Mouse (Mus musculus): Measurements from ENCODE around the gene Fam126a. TPM values are rescaled to one million over a fixed set of nuclear protein-coding genes. Genes with fewer than 3 reads are reported as not detected.
A peak's percentile ranks its signal among the peaks of the same experiment; 100 is the strongest.

The Fam126a gene
- polyA plus RNA-seq, 1 experiment from 2014 or later, result 16.1 TPM

GRCm38 (mm10) chr5:24053245-24054190, 23.0 kb upstream of the Fam126a start:
- H3K36me3 ChIP-seq, result no peaks in the 10 kb centered on the region
- H3K27me3 ChIP-seq (replicated peaks), result 0 out of 2 replicates have a peak, but pooled peaks cover 3% of the 10 kb centered on the region
- no peak overlapping the region for H3K4me2 ChIP-seq (replicated peaks)
- no peak overlapping the region for H3K27ac ChIP-seq
- no peak overlapping the region for H3K9ac ChIP-seq
- H3K4me3 ChIP-seq (replicated peaks), result no peak overlapping the region
- no peaks in the 10 kb centered on the region for H3K9me3 ChIP-seq
- 42% methylated on average over 9 of the region's 9 CpGs for WGBS
- no peak for ATAC-seq
- peaks cover 3% of the 10 kb centered on the region; the same call in 1 of the 2 replicates for H3K4me1 ChIP-seq (replicated peaks)

GRCm38 (mm10) chr5:24051755-24052675, 21.5 kb upstream of the Fam126a start:
- Histone ChIP-seq H3K4me2 (replicated peaks) (no peak overlapping the region), H3K4me3 (replicated peaks) (no peak overlapping the region), H3K4me1 (replicated peaks) (peaks cover 3% of the 10 kb centered on the region; the same call in 1 of the 2 replicates), H3K36me3 (no peaks in the 10 kb centered on the region), H3K9me3 (no peaks in the 10 kb centered on the region), H3K9ac (no peak overlapping the region), H3K27me3 (replicated peaks) (0 out of 2 replicates have a peak, but pooled peaks cover 3% of the 10 kb centered on the region), H3K27ac (no peak overlapping the region)
- WGBS, result 54% methylated on average over 16 of the region's 16 CpGs
- no peak for ATAC-seq

GRCm38 (mm10) chr5:24047821-24048220, 17.3 kb upstream of the Fam126a start:
- H3K27ac ChIP-seq, result no peak overlapping the region
- no peaks in the 10 kb centered on the region for H3K36me3 ChIP-seq
- H3K4me1 ChIP-seq (replicated peaks), result no peaks in the 10 kb centered on the region
- 45% methylated on average over 1 of the region's 1 CpGs for WGBS
- no peak overlapping the region for H3K4me3 ChIP-seq (replicated peaks)
- no peak overlapping the region for H3K4me2 ChIP-seq (replicated peaks)
- no peaks in the 10 kb centered on the region for H3K9me3 ChIP-seq
- H3K9ac ChIP-seq, result no peak overlapping the region
- no peak for ATAC-seq
- 0 out of 2 replicates have a peak, but pooled peaks cover 3% of the 10 kb centered on the region for H3K27me3 ChIP-seq (replicated peaks)

- Histone ChIP-seq H3K36me3 (no peaks in the 10 kb centered on the region), H3K9me3 (no peaks in the 10 kb centered on the region), H3K4me1 (replicated peaks) (no peaks in the 10 kb centered on the region), H3K4me3 (replicated peaks) (no peak overlapping the region), H3K27ac (no peak overlapping the region), H3K9ac (no peak overlapping the region), H3K27me3 (replicated peaks) (0 out of 2 replicates have a peak, but pooled peaks cover 3% of the 10 kb centered on the region), H3K4me2 (replicated peaks) (no peak overlapping the region)
- ATAC-seq, result no peak
- 79% methylated on average over 7 of the region's 7 CpGs for WGBS
These were observed 16.5 kb upstream of the Fam126a start for GRCm38 (mm10) chr5:24047001-24047400.

GRCm38 (mm10) chr5:24045998-24046631, 15.6 kb upstream of the Fam126a start:
- H3K4me2 ChIP-seq (replicated peaks), result peak overlapping the region; percentile 9; the same call in 1 of the 2 replicates
- 0 out of 2 replicates have a peak, but pooled peaks cover 3% of the 10 kb centered on the region for H3K27me3 ChIP-seq (replicated peaks)
- H3K4me1 ChIP-seq (replicated peaks), result no peaks in the 10 kb centered on the region
- no peak overlapping the region for H3K4me3 ChIP-seq (replicated peaks)
- H3K27ac ChIP-seq, result no peak overlapping the region
- no peaks in the 10 kb centered on the region for H3K9me3 ChIP-seq
- H3K9ac ChIP-seq, result no peak overlapping the region
- 43% methylated on average over 4 of the region's 4 CpGs for WGBS
- ATAC-seq, result 0 out of 2 replicates have a peak, but pooled peaks have one; percentile 31
- no peaks in the 10 kb centered on the region for H3K36me3 ChIP-seq

GRCm38 (mm10) chr5:24044387-24044786, 13.9 kb upstream of the Fam126a start:
- Histone ChIP-seq H3K9ac (no peak overlapping the region), H3K4me1 (replicated peaks) (no peaks in the 10 kb centered on the region), H3K27me3 (replicated peaks) (0 out of 2 replicates have a peak, but pooled peaks cover 1% of the 10 kb centered on the region), H3K9me3 (no peaks in the 10 kb centered on the region), H3K27ac (no peak overlapping the region), H3K36me3 (no peaks in the 10 kb centered on the region), H3K4me3 (replicated peaks) (no peak overlapping the region), H3K4me2 (replicated peaks) (no peak overlapping the region)
- ATAC-seq, result peak; percentile 49; the same call in 1 of the 2 replicates
- WGBS, result 28% methylated on average over 1 of the region's 1 CpGs

GRCm38 (mm10) chr5:24043367-24043766, 12.9 kb upstream of the Fam126a start:
- Histone ChIP-seq H3K9me3 (no peaks in the 10 kb centered on the region), H3K36me3 (no peaks in the 10 kb centered on the region), H3K9ac (no peak overlapping the region), H3K4me2 (replicated peaks) (no peak overlapping the region), H3K27me3 (replicated peaks) (no peaks in the 10 kb centered on the region), H3K4me1 (replicated peaks) (no peaks in the 10 kb centered on the region), H3K4me3 (replicated peaks) (no peak overlapping the region), H3K27ac (no peak overlapping the region)
- no peak for ATAC-seq
- WGBS, result 91% methylated on average over 2 of the region's 2 CpGs

- H3K4me3 ChIP-seq (replicated peaks), result no peak overlapping the region
- ATAC-seq, result no peak
- H3K9ac ChIP-seq, result no peak overlapping the region
- H3K4me1 ChIP-seq (replicated peaks), result no peaks in the 10 kb centered on the region
- H3K9me3 ChIP-seq, result no peaks in the 10 kb centered on the region
- no peaks in the 10 kb centered on the region for H3K27me3 ChIP-seq (replicated peaks)
- 86% methylated on average over 4 of the region's 4 CpGs for WGBS
- H3K27ac ChIP-seq, result no peak overlapping the region
- no peaks in the 10 kb centered on the region for H3K36me3 ChIP-seq
- no peak overlapping the region for H3K4me2 ChIP-seq (replicated peaks)
These were observed 10.9 kb upstream of the Fam126a start for GRCm38 (mm10) chr5:24041341-24041852.

- H3K4me2 ChIP-seq (replicated peaks), result no peak overlapping the region
- H3K9ac ChIP-seq, result no peak overlapping the region
- no peak overlapping the region for H3K4me3 ChIP-seq (replicated peaks)
- H3K4me1 ChIP-seq (replicated peaks), result no peaks in the 10 kb centered on the region
- no peaks in the 10 kb centered on the region for H3K36me3 ChIP-seq
- no peaks in the 10 kb centered on the region for H3K27me3 ChIP-seq (replicated peaks)
- ATAC-seq, result no peak
- H3K27ac ChIP-seq, result no peak overlapping the region
- no peaks in the 10 kb centered on the region for H3K9me3 ChIP-seq
These were observed 10.1 kb upstream of the Fam126a start for GRCm38 (mm10) chr5:24040601-24041000.

- H3K36me3 ChIP-seq, result no peaks in the 10 kb centered on the region
- no peaks in the 10 kb centered on the region for H3K27me3 ChIP-seq (replicated peaks)
These were observed 8.9 kb upstream of the Fam126a start for GRCm38 (mm10) chr5:24039423-24039822.

GRCm38 (mm10) chr5:24038819-24039218, 8.3 kb upstream of the Fam126a start:
- no peaks in the 10 kb centered on the region for H3K4me1 ChIP-seq (replicated peaks)
- no peak overlapping the region for H3K9ac ChIP-seq
- H3K9me3 ChIP-seq, result no peaks in the 10 kb centered on the region
- H3K4me3 ChIP-seq (replicated peaks), result no peak overlapping the region
- no peaks in the 10 kb centered on the region for H3K36me3 ChIP-seq
- no peak overlapping the region for H3K4me2 ChIP-seq (replicated peaks)
- no peaks in the 10 kb centered on the region for H3K27me3 ChIP-seq (replicated peaks)
- H3K27ac ChIP-seq, result no peak overlapping the region
- 53% methylated on average over 5 of the region's 5 CpGs for WGBS
- no peak for ATAC-seq

More at GRCm38 (mm10) chr5:24039423-24039822, 8.9 kb upstream of the Fam126a start:
- 84% methylated on average over 5 of the region's 5 CpGs for WGBS
- ATAC-seq, result no peak
- Histone ChIP-seq H3K9ac (no peak overlapping the region), H3K27ac (no peak overlapping the region), H3K4me3 (replicated peaks) (no peak overlapping the region), H3K9me3 (no peaks in the 10 kb centered on the region), H3K4me2 (replicated peaks) (no peak overlapping the region), H3K4me1 (replicated peaks) (no peaks in the 10 kb centered on the region)

All from intestine, embryonic 15.5 days (tissue).